Mouse (Mus musculus): ENCODE measurements at regions not wholly inside any gene's neighbourhood (a gene's known extent, or its start where the extent isn't known, plus 50 kb on each side); places are given as distances from the start of the nearest gene placed in this dataset.

DNA sequence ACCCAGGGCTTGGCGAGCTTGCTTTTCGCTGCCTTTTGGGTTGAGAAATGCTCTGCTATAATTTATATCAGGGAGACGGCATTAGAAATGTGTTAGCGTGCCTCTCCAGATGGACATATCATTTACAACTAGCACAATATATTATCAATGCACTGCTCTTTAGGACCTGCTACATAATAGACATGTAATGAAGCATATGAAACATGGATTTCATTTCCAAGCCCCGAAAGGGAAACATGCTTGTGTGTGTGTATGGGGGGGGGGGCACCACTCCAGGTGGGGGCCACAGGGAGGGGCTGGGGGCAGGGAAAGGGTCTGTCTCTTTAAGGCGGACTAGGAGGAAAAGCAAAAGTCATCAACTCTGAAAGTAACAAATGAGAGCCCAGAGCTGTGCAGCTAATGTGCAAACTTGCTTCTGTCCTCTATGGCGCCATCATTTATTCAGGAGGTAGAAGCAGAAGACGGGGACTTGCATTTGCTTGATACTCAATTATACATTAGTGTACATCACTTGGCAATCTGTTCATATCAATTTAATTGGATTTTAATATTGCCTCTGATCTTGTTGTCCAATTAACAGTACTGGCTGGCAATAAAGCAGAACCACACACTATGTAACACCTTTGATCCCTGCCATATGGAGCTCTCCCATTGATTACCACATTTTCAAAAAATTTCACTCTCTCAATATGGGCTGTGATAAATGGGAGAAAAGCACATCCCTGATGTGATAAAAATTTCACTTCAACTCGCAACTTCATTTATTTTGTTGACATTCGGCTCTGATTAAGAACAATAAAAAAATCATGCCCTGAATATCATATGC lies 293.2 kb downstream of the Bcl11a start:
- Histone ChIP-seq H3K27me3 (ENCODE audit: control insufficient read depth, insufficient read depth, low read length) (no peaks in the 10 kb centered on the region), H3K4me1 (ENCODE audit: control insufficient read depth, insufficient read depth, low read length) (peaks cover 2% of the 10 kb centered on the region; the same call in 1 of the 2 replicates), H3K9me3 (replicated peaks; ENCODE audit: control insufficient read depth, low read length) (no peaks in the 10 kb centered on the region), H3K4me2 (no peak overlapping the region), H3K27ac (ENCODE audit: low read depth, low read length) (no peak overlapping the region), H3K9ac (ENCODE audit: low read depth, low read length) (no peak overlapping the region), H3K4me3 (ENCODE audit: low read depth, low read length) (no peak overlapping the region), H3K36me3 (ENCODE audit: control insufficient read depth, insufficient read depth, low read length) (no peaks in the 10 kb centered on the region)
- 75% methylated on average over 10 of the region's 10 CpGs for WGBS (ENCODE audit: insufficient replicate concordance)
- no peak for ATAC-seq (replicated peaks; ENCODE audit: insufficient number of reproducible peaks, low FRiP score, low TSS enrichment)

DNA sequence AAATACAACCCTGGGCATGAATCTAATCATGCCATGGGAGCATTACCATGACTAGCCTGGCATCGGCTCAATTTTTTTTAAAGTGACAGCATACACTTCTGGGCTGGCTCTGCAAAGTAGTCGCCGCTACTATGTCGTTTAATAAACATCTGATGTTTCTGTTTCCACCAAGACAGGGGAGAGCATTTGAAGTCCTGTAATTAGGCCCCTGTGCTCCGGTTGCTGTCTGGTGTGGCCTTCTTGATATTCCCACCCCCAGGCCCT lies 293.8 kb downstream of the Bcl11a start:
- H3K4me2 ChIP-seq: no peak overlapping the region
- no peak overlapping the region for H3K27ac ChIP-seq (ENCODE audit: low read depth, low read length)
- H3K36me3 ChIP-seq (ENCODE audit: control insufficient read depth, insufficient read depth, low read length): no peaks in the 10 kb centered on the region
- no peak for ATAC-seq (replicated peaks; ENCODE audit: insufficient number of reproducible peaks, low FRiP score, low TSS enrichment)
- H3K4me1 ChIP-seq (ENCODE audit: control insufficient read depth, insufficient read depth, low read length): peaks cover 2% of the 10 kb centered on the region; the same call in 1 of the 2 replicates
- no peaks in the 10 kb centered on the region for H3K9me3 ChIP-seq (replicated peaks; ENCODE audit: control insufficient read depth, low read length)
- 76% methylated on average over 5 of the region's 5 CpGs for WGBS (ENCODE audit: insufficient replicate concordance)
- no peaks in the 10 kb centered on the region for H3K27me3 ChIP-seq (ENCODE audit: control insufficient read depth, insufficient read depth, low read length)
- H3K4me3 ChIP-seq (ENCODE audit: low read depth, low read length): no peak overlapping the region
- H3K9ac ChIP-seq (ENCODE audit: low read depth, low read length): no peak overlapping the region

GRCm38 (mm10) chr11:24371963-24372362 lies 294.1 kb downstream of the Bcl11a start:
- Histone ChIP-seq H3K4me2 (no peak overlapping the region), H3K4me3 (ENCODE audit: low read depth, low read length) (no peak overlapping the region), H3K27me3 (ENCODE audit: control insufficient read depth, insufficient read depth, low read length) (no peaks in the 10 kb centered on the region), H3K36me3 (ENCODE audit: control insufficient read depth, insufficient read depth, low read length) (no peaks in the 10 kb centered on the region), H3K9ac (ENCODE audit: low read depth, low read length) (no peak overlapping the region), H3K9me3 (replicated peaks; ENCODE audit: control insufficient read depth, low read length) (no peaks in the 10 kb centered on the region), H3K4me1 (ENCODE audit: control insufficient read depth, insufficient read depth, low read length) (peaks cover 2% of the 10 kb centered on the region; the same call in 1 of the 2 replicates), H3K27ac (ENCODE audit: low read depth, low read length) (no peak overlapping the region)
- ATAC-seq (replicated peaks; ENCODE audit: insufficient number of reproducible peaks, low FRiP score, low TSS enrichment): no peak
- WGBS (ENCODE audit: insufficient replicate concordance): 63% methylated on average over 8 of the region's 8 CpGs

DNA sequence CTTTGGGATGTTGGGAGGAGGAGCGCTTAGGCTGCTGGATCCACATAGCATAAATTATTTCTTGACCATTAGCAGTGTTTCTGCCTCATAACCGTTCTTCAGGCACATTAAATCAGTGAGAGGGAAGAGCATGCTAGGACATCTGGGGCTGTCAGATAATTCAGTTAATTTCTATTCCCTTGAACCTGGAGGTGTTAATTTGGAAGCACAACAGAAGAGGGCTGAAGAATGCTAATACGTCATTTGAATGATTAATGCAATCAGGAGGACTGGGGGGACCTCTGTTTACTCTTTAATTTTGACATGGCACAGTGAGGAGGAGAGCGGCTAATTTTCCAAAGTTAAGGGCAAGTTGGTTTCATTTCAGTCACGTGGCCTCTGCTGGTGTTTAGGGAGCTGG lies 294.8 kb downstream of the Bcl11a start:
- ATAC-seq (replicated peaks; ENCODE audit: insufficient number of reproducible peaks, low FRiP score, low TSS enrichment): no peak
- H3K27me3 ChIP-seq (ENCODE audit: control insufficient read depth, insufficient read depth, low read length): no peaks in the 10 kb centered on the region
- H3K27ac ChIP-seq (ENCODE audit: low read depth, low read length): no peak overlapping the region
- peaks cover 2% of the 10 kb centered on the region; the same call in 1 of the 2 replicates for H3K4me1 ChIP-seq (ENCODE audit: control insufficient read depth, insufficient read depth, low read length)
- no peak overlapping the region for H3K4me2 ChIP-seq
- H3K4me3 ChIP-seq (ENCODE audit: low read depth, low read length): no peak overlapping the region
- H3K9me3 ChIP-seq (replicated peaks; ENCODE audit: control insufficient read depth, low read length): no peaks in the 10 kb centered on the region
- H3K36me3 ChIP-seq (ENCODE audit: control insufficient read depth, insufficient read depth, low read length): no peaks in the 10 kb centered on the region
- WGBS (ENCODE audit: insufficient replicate concordance): 54% methylated on average over 5 of the region's 5 CpGs
- no peak overlapping the region for H3K9ac ChIP-seq (ENCODE audit: low read depth, low read length)

DNA sequence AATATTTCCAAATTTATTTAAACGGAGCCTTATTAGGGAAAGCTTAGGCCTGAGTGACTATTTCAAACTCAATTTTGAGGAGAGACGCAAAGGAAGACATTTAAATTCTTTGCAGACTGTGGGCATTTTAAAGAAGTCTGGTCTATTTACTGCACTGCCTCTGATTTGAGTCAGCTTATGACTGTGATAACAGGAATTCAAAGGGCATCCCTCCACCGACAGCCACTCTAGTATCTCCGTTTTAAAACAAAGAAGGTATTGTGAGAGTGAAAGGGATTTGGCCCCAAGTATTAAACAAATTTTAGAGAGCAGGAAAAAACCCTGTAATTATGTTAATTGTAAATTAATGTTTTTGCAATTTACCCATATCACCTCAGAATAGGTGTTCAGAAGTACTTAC lies 295.4 kb downstream of the Bcl11a start:
- H3K9ac ChIP-seq (ENCODE audit: low read depth, low read length): no peak overlapping the region
- ATAC-seq (replicated peaks; ENCODE audit: insufficient number of reproducible peaks, low FRiP score, low TSS enrichment): no peak
- H3K4me2 ChIP-seq: no peak overlapping the region
- H3K4me3 ChIP-seq (ENCODE audit: low read depth, low read length): no peak overlapping the region
- no peaks in the 10 kb centered on the region for H3K36me3 ChIP-seq (ENCODE audit: control insufficient read depth, insufficient read depth, low read length)
- no peak overlapping the region for H3K27ac ChIP-seq (ENCODE audit: low read depth, low read length)
- 39% methylated on average over 4 of the region's 4 CpGs for WGBS (ENCODE audit: insufficient replicate concordance)
- peaks cover 2% of the 10 kb centered on the region; the same call in 1 of the 2 replicates for H3K4me1 ChIP-seq (ENCODE audit: control insufficient read depth, insufficient read depth, low read length)
- H3K9me3 ChIP-seq (replicated peaks; ENCODE audit: control insufficient read depth, low read length): no peaks in the 10 kb centered on the region
- no peaks in the 10 kb centered on the region for H3K27me3 ChIP-seq (ENCODE audit: control insufficient read depth, insufficient read depth, low read length)

GRCm38 (mm10) chr11:24377530-24377929 lies 299.7 kb downstream of the Bcl11a start:
- no peak for ATAC-seq (replicated peaks; ENCODE audit: insufficient number of reproducible peaks, low FRiP score, low TSS enrichment)
- H3K9ac ChIP-seq (ENCODE audit: low read depth, low read length): no peak overlapping the region
- no peak overlapping the region for H3K4me2 ChIP-seq
- no peaks in the 10 kb centered on the region for H3K36me3 ChIP-seq (ENCODE audit: control insufficient read depth, insufficient read depth, low read length)
- 54% methylated on average over 2 of the region's 2 CpGs for WGBS (ENCODE audit: insufficient replicate concordance)
- no peaks in the 10 kb centered on the region for H3K27me3 ChIP-seq (ENCODE audit: control insufficient read depth, insufficient read depth, low read length)
- no peak overlapping the region for H3K4me3 ChIP-seq (ENCODE audit: low read depth, low read length)
- H3K9me3 ChIP-seq (replicated peaks; ENCODE audit: control insufficient read depth, low read length): no peaks in the 10 kb centered on the region
- H3K27ac ChIP-seq (ENCODE audit: low read depth, low read length): no peak overlapping the region
- peaks cover 2% of the 10 kb centered on the region; the same call in 1 of the 2 replicates for H3K4me1 ChIP-seq (ENCODE audit: control insufficient read depth, insufficient read depth, low read length)

GRCm38 (mm10) chr11:24390578-24390977 lies 312.7 kb downstream of the Bcl11a start:
- Histone ChIP-seq H3K4me3 (ENCODE audit: low read depth, low read length) (no peak overlapping the region), H3K27ac (ENCODE audit: low read depth, low read length) (no peak overlapping the region), H3K9ac (ENCODE audit: low read depth, low read length) (no peak overlapping the region), H3K4me2 (no peak overlapping the region), H3K27me3 (ENCODE audit: control insufficient read depth, insufficient read depth, low read length) (no peaks in the 10 kb centered on the region), H3K36me3 (ENCODE audit: control insufficient read depth, insufficient read depth, low read length) (no peaks in the 10 kb centered on the region), H3K4me1 (ENCODE audit: control insufficient read depth, insufficient read depth, low read length) (no peaks in the 10 kb centered on the region), H3K9me3 (replicated peaks; ENCODE audit: control insufficient read depth, low read length) (no peaks in the 10 kb centered on the region)
- WGBS (ENCODE audit: insufficient replicate concordance): 75% methylated on average over 5 of the region's 5 CpGs
- no peak for ATAC-seq (replicated peaks; ENCODE audit: insufficient number of reproducible peaks, low FRiP score, low TSS enrichment)

DNA sequence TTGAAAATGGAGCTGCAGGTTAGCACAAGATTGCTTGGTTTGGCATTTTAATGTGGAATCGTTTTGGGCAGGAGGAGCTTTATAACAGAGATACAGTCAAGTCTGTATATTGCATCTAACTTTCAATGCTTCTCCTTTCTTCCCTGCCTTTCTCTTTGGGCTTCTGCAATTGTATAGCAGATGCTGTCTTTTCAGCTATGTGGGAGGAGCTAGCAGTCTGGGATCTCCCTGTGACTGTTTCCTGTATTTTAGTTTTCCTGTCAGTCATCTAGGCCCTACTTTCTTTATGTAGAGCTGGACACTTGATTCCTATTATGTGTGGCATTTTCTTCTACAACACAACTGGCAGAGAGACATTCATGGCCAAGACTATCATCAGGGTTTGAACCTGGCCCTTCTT lies 313.5 kb downstream of the Bcl11a start:
- H3K36me3 ChIP-seq (ENCODE audit: control insufficient read depth, insufficient read depth, low read length): no peaks in the 10 kb centered on the region
- no peak overlapping the region for H3K9ac ChIP-seq (ENCODE audit: low read depth, low read length)
- no peaks in the 10 kb centered on the region for H3K9me3 ChIP-seq (replicated peaks; ENCODE audit: control insufficient read depth, low read length)
- no peak for ATAC-seq (replicated peaks; ENCODE audit: insufficient number of reproducible peaks, low FRiP score, low TSS enrichment)
- H3K27ac ChIP-seq (ENCODE audit: low read depth, low read length): no peak overlapping the region
- no peak overlapping the region for H3K4me3 ChIP-seq (ENCODE audit: low read depth, low read length)
- no peak overlapping the region for H3K4me2 ChIP-seq
- WGBS (ENCODE audit: insufficient replicate concordance): 74% methylated on average over 1 of the region's 1 CpGs
- H3K4me1 ChIP-seq (ENCODE audit: control insufficient read depth, insufficient read depth, low read length): no peaks in the 10 kb centered on the region
- H3K27me3 ChIP-seq (ENCODE audit: control insufficient read depth, insufficient read depth, low read length): no peaks in the 10 kb centered on the region

DNA sequence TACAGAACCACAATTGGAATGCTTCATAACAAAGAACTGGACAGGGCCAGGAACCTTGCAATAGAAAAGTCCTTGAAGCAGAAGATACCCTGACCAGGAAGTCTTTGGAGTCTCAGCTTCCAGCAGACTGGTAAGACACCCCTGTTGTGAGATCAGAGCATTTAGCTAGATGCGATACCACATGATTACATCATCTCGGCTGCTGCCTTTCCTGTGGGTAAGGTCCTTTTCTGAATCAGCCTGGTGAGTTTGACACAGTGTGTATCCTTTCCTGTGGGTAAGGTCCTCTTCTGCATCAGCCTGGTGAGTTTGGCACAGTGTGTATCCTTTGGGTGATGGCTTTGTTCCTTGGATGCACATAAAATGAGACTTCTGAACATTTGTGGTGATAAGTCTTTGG lies 317.6 kb downstream of the Bcl11a start:
- WGBS (ENCODE audit: insufficient replicate concordance): 88% methylated on average over 2 of the region's 2 CpGs
- no peak overlapping the region for H3K4me3 ChIP-seq (ENCODE audit: low read depth, low read length)
- no peak overlapping the region for H3K27ac ChIP-seq (ENCODE audit: low read depth, low read length)
- no peak for ATAC-seq (replicated peaks; ENCODE audit: insufficient number of reproducible peaks, low FRiP score, low TSS enrichment)
- no peaks in the 10 kb centered on the region for H3K27me3 ChIP-seq (ENCODE audit: control insufficient read depth, insufficient read depth, low read length)
- H3K4me1 ChIP-seq (ENCODE audit: control insufficient read depth, insufficient read depth, low read length): no peaks in the 10 kb centered on the region
- H3K9ac ChIP-seq (ENCODE audit: low read depth, low read length): no peak overlapping the region
- H3K9me3 ChIP-seq (replicated peaks; ENCODE audit: control insufficient read depth, low read length): no peaks in the 10 kb centered on the region
- H3K36me3 ChIP-seq (ENCODE audit: control insufficient read depth, insufficient read depth, low read length): no peaks in the 10 kb centered on the region
- H3K4me2 ChIP-seq: no peak overlapping the region

Data from heart, embryonic 11.5 days (tissue).